In genomic region chr6:6201977-6202376, GRCm38 (mm10) we compare ENCODE assay signal across 14 mouse cellular contexts.
"Had no signal": no experiment of that assay in that cellular context is flagged by ENCODE, and none has a peak within 500 bp of the region (broad histone marks: within the 10 kb centered on the region; RNA-seq: fewer than 3 reads in every experiment).

No protein-coding gene starts in this region.

- H3K4me1 ChIP-seq: kidney, embryonic 15.5 days; limb, embryonic 15.5 days; midbrain, embryonic 10.5 days; neural tube, embryonic 15.5 days; stomach, embryonic 15.5 days had no signal

- H3K36me3 ChIP-seq: limb, embryonic 15.5 days; neural tube, embryonic 15.5 days; stomach, embryonic 15.5 days had no signal

- H3K9ac ChIP-seq: kidney, embryonic 15.5 days; limb, embryonic 15.5 days; lung, embryonic 14.5 days; neural tube, embryonic 15.5 days; stomach, embryonic 15.5 days had no signal

- H3K27ac ChIP-seq: kidney, embryonic 15.5 days; limb, embryonic 15.5 days; midbrain, embryonic 10.5 days; neural tube, embryonic 15.5 days; stomach, embryonic 15.5 days had no signal

- H3K4me2 ChIP-seq: kidney, embryonic 15.5 days; limb, embryonic 15.5 days; lung, embryonic 14.5 days; neural tube, embryonic 15.5 days; stomach, embryonic 15.5 days had no signal

- H3K9me3 ChIP-seq: kidney, embryonic 15.5 days; limb, embryonic 15.5 days; midbrain, embryonic 10.5 days; neural tube, embryonic 15.5 days; stomach, embryonic 15.5 days had no signal

- H3K27me3 ChIP-seq: kidney, embryonic 15.5 days; limb, embryonic 15.5 days; neural tube, embryonic 15.5 days; stomach, embryonic 15.5 days had no signal

- DNase-seq: kidney, adult 11 months; lung, embryonic 14.5 days; lung, postnatal 10 days; lung, postnatal 4 days; midbrain, embryonic 14.5 days; right cerebral cortex, adult 18-20 months; thymus, adult 2 months; thymus, postnatal 25 days had no signal

- H3K4me3 ChIP-seq: kidney, embryonic 15.5 days; limb, embryonic 15.5 days; midbrain, embryonic 10.5 days; myocyte; neural tube, embryonic 15.5 days; stomach, embryonic 15.5 days had no signal
